Mouse (Mus musculus) spleen, postnatal 14 days (tissue): Measurements from ENCODE around the gene Vmn1r86.
"Not testable (repeated sequence)": the region's sequence is repeated elsewhere in the genome, so short reads cannot be mapped to it uniquely, and the experiment has no call there.

Source experiments
- DNase-seq, 2 experiments: peaks; one replicate each; pipeline ENCODE4 v3.0.0; 2021 to 2022; ENCODE audit warnings: low spot score in 2 of 2

The Vmn1r86 gene

DNA sequence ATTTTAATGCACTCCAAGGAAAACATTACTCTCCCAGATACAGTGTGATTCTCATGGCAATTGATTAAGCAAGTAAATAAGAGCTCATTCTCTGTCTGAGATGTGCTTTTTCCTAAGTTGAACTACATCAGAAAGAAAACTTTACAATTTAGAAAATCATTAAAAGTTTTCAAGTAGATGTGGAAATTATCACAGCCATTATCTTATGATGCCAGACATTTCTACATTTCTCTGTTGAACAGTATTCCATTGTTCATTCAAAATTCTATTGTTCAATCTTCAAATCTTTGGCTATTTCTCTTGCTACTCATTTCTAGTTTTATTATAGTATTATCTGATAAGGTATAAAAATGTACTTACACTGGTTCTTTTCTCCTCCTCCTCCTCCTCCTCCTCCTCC is at the start of gene Vmn1r86:
Gene Vmn1r86 (minus strand): TSS at position 101 of the 400 bp plus-strand sequence.
- no peak for DNase-seq

DNA sequence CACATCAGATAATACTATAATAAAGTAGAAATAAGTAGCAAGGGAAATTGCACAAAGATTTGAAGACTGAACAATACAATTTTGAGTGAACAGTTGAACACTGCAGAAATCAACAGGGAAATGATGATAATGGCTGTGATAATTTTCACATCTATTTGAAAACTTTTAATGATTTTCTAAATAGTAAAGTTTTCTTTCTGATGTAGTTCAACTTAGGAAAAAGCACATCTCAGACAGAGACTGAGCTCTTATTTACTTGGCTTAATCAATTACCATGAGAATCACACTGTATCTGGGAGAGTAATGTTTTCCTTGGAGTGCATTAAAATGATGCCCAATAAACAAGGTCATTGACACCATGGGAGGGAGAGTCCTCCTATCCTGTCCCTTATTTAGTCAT is 39.6 kb upstream of the Vmn1r86 start, which contains the start of gene Vmn1r88:
Gene Vmn1r88 (plus strand): TSS at position 301 of the 400 bp plus-strand sequence.
- no peak for DNase-seq

DNA sequence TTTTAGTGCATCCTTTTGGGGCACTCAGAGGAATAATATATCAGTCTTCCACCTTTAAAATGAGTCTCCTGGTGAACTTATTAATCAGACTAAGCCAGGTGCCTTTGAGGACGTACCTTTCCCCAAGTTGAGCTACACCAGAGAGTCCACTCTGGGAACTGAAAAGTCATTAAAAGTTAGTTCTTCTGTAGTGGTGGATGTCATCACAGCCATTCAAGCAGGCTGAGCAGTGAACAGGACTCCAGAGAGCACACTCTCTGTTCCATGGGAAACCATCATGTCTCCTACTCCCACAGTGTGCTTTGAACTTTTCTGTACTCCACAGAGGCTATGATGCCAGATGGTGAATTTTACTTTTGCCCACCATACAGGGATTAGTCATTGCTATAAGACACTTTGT is 20.3 kb upstream of the Vmn1r86 start, which contains the start of gene Vmn1r87:
Gene Vmn1r87 (minus strand): TSS at position 101 of the 400 bp plus-strand sequence.
- DNase-seq: no peak

DNA sequence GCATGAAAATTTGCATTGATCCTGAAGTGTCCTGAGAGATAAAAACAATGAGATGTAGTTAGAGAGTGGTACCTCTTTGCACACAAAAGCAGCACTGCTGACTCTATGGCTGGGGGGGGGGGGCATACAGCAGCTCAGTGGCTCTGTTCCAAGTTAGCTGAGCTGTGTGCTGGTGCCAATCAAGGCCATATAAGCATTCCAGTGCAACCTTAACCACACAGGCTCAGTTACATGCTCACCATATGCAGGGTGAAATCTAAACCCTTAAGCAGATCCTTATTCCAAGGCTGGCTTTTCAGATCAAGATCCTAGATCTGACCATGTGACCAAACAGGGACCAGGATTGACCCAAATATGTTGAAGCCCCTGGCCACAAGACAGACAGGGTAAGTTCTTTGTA is 17.6 kb upstream of the Vmn1r86 start:
- DNase-seq: no peak

DNA sequence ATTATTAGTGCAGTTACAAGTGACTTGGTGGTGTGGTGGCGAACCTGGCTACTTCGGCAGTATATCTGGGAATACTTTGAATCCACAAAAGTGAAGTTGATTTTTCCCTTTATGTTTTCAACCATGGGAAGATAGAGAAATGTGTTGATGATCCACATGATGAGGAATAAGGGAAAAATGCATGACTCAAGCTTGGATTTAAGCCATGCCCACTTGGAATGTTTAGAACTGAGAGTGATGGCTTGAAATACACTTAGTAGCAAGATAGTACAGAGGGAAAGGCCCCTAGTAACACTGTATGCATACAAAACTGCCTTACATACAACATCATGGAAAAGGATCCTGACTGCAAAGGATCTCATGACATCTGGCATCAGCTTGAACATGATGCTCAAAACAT is 12.1 kb upstream of the Vmn1r86 start:
- DNase-seq: no peak

DNA sequence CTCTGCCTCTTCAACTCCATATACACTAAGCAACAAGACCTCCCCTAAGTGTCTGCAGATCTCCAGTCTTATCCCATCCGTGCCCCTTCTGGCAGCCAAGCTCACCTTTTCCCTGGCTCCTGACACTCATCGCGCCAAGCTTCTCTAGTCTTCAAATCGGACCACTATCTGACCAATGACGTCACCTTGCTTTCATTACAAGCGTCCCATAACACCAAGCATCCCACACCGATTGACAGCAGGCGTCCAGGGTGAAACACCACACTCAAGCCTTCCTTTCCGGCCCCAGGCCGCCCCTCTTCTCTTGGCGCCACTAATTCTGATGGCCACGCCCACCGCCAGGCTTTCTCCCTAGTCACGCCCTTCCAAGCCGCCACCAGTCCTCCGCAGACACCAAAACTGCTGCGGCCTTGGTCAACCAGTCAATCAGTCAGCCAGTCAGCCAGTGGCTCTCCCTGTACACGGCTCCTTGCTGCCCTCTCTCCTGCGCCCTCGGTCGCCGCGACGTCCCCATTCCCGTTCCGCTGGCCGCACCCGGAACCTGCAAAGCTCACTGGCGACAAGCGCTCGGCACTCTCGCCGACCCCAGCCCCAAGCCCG is 3.9 kb upstream of the Vmn1r86 start:
- DNase-seq: peak in 1 of 2 experiments; percentile 2

DNA sequence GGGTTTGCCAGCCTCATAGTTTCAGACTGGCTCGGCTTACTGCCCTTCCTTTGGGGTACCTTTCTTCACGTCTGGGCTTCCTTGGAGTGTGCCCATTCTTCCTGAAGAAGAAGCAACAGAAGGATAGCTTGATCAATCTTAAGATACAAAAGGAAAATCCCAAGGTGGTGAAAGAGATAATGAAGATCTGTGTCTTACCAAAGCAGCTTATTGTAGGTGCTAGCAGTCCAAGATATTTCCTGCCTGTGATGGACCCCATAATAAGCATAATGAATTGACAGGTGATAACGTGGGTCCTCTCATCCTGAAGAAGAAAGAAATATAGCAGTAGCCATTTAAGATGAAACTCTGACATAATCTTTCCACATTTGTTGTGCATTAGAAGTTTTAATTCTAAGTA is 24.6 kb downstream of the Vmn1r86 start, which contains the start of gene Vmn1r85:
Gene Vmn1r85 (minus strand): TSS at position 101 of the 400 bp plus-strand sequence.
- DNase-seq: no peak

DNA sequence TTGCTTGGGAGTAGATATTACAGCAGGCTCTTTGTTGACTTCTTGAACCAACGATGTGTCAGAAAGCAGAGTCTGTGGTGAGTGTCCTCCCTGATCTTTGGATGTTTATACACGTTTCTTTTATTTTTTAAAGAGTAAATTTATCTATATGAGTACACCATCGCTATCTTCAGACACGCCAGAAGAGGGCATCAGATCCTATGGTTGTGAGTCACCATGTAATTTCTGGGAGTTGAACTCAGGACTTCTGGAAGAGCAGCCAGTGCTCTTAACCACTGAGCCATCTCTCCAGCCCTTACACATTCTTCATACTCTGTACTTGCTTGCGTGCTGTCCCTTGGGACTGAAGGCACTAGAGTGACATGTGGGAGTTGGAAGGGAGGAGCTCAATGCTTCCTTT is 47.4 kb downstream of the Vmn1r86 start:
- no peak for DNase-seq

DNA sequence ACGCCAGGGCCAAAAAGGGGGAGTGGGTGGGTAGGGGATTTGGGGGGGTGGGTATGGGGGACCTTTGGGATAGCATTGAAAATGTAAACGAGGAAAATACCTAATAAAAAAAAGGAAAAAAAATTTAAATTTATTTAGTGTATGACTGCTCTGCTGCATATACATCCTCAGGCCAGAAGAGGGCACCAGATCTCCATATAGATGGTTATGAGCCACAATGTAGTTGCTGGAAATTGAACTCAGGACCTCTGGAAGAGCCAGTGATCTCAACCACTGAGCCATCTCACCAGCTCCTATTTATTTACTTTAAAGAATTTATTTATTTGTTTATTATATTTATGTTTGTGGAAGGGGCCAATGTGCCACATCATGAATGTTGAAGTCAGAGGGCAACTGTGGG is 56.3 kb downstream of the Vmn1r86 start:
- not testable (repeated sequence) for DNase-seq

DNA sequence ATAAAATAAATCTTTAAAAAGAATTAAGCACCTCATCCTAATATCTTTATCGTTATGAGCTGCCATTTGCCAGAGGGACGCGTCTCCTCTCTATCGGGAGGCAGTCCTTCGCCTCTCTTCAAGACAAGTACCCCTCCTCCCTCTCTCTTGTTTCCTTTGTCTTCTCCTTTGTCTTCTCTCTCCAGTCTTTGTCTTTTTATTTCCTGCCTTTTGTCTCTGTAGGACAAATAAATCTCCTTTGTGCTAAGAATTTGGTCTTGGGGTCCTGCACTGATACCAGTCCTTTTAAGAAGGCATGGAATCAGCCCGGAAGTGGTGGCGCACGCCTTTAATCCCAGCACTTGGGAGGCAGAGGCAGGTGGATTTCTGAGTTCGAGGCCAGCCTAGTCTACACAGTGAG is 60.2 kb downstream of the Vmn1r86 start:
- no peak for DNase-seq

DNA sequence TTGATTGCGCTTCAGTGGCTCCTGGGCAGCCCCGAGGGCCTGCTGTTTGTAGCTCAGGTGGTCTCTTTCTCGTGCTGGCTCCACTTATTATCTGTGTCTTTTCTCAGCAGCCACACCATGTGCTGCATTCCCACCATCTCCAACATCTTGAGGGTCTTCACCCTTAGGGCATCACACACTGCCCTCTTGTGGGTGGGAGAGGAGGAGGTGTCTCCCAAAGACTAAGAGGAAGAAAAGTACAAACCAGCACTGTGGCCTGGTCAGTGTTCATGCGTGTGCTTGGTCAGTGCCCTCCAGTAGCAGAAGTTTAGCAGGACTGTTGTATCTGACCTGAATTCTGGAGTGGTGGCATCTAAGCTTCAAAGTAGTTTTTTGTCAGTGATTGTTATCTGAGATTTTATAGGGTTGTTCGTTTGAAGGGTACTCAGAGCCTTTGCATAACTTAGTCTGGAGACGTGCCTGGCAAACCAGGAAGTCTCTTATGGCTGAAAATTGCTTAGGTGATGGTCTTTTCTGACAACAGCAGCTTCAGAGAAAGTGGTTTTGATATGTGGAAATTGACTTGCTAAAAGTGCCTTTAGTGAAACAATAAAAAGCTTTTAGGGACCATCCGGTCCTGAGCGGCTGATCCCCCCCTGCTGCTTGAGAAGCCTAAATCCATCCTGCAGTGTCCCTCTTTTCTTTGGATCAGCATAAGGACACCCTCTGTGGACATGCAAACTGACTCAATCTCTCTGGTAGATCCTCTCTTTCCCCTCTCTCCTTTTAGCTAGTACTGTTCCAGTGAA is 62.6 kb downstream of the Vmn1r86 start:
- DNase-seq: no peak

DNA sequence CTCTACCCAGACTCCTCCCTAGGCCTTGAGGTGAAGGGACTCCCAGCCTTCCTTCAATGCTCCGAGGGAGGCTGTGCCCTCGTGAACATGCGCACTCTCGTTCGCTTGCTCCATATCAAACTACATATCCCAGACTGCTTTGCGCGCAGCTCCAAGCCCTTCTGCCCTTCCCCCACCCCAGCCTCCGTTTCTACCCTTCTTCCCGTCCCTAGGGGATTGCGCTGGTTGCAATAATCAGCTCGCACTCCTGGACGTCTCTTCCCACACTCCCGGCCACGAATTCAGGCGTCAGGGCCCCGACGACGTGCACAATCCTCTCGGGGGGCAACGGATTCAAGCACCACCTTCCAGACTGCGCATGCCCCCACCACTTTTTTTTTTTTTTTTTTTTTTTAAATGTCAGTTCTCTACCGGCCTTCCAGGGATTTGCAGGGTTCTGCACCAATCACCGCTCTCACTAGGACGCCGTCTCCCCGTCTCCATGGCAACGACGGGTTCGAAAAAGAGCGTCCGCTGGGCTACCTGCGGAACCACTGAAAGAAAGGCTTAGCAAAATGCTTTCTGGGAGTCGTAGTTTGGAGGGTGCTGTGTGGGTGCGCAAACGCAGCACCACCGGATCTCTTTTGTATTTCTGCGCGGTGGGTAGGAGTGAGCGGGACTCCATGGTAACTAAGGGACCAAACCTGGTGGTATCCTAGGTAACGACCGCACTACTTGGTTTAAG is 65.3 kb downstream of the Vmn1r86 start, which contains the start of gene Mzf1:
Gene Mzf1 (minus strand): TSS at position 478 of the 724 bp plus-strand sequence.
- peak; percentile 64 to 80 for DNase-seq

DNA sequence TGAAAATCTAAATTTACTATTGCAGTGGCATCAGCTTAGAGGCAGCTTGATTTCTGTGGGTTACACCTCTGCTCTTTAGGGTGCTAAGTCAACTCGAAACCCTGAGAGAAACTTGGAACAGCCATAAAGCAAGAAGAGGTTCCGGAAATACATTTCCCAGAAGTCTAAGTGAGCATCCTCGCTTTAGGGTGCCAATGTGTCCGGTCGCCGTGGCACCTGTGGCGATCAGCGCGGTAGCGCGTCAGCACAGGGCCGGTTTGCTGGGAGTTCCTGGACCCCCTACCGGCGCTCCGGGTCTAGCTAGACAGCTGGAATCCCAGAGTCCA is 65.8 kb downstream of the Vmn1r86 start:
- DNase-seq: no peak

DNA sequence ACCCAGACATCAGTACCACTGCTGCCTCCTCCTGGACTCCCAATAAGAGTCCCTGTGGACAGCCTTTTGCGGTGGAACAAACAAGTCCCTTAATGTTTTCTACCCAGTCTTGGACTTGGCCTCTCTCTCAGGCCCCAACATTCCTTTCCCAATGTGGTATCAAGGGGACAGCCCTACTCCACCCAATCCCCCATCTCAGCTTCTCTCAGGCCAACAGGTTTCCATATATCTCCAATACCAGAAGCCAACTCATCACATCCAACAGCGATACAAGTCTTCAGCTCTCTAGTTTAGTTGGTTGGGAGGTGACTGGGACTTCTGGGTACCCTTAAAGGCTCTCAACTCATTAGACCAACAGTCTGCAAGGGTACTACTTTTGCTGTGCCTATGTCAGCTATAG is 66.2 kb downstream of the Vmn1r86 start:
- no peak for DNase-seq

DNA sequence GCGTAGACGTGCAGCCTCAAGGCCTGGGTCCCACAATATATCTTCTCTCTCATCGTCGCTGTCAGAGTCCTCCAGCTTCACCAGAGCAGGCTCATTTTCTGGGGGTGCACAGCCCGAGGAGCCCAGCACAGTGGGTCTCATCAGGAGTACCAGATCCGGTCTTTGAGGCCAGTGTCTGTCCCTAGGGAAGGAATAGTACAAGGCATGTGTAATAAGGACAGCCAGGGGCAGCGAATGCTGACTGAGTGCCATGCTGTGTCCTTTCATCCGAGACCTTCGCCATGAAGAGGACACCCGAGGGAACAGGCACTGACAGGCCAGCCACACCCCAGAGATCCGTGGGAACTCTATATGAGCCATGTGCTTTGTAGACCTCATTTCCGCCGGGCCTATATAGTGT is 66.7 kb downstream of the Vmn1r86 start:
- DNase-seq: no peak
